Mouse (Mus musculus) midbrain, embryonic 16.5 days (tissue): ENCODE measurements around the gene Metap1d. TPM values are rescaled to one million over a fixed set of nuclear protein-coding genes. Genes with fewer than 3 reads are reported as not detected.
A peak's percentile ranks its signal among the peaks of the same experiment; 100 is the strongest.

ENCODE experiments used
- ATAC-seq: fragments of 200-750 bp; cut with Nextera tagmentation; 2 replicates; pipeline ENCODE4 v1.8.0; 2017; ENCODE audit warnings: moderate TSS enrichment
- H3K27ac ChIP-seq: fragments of 300-500 bp; sonication (generic); 2 replicates; pipeline ENCODE4 v1.5.1; 2014; ENCODE audit warnings: mild to moderate bottlenecking, low read length, mixed read lengths
- H3K27me3 ChIP-seq: fragments of 300-500 bp; sonication (generic); 2 replicates; pipeline ENCODE4 v1.6.1; 2014; ENCODE audit warnings: low read depth, low read length, mixed read lengths; ENCODE audit not compliant: control insufficient read depth, insufficient read depth
- H3K36me3 ChIP-seq: fragments of 300-500 bp; sonication (generic); 2 replicates; pipeline ENCODE4 v1.6.1; 2014; ENCODE audit warnings: mild to moderate bottlenecking, low read length, moderate library complexity, mixed read lengths; ENCODE audit not compliant: control insufficient read depth, insufficient read depth
- H3K4me1 ChIP-seq: fragments of 300-500 bp; sonication (generic); 2 replicates; pipeline ENCODE4 v1.6.1; 2014; ENCODE audit warnings: mild to moderate bottlenecking, low read length, mixed read lengths; ENCODE audit not compliant: control insufficient read depth, insufficient read depth
- H3K4me2 ChIP-seq: fragments of 300-500 bp; sonication (generic); 2 replicates; pipeline ENCODE4 v1.6.1; 2014; ENCODE audit warnings: mild to moderate bottlenecking, low read length, mixed read lengths
- H3K4me3 ChIP-seq: fragments of 300-500 bp; sonication (generic); 2 replicates; pipeline ENCODE4 v1.5.1; 2014; ENCODE audit warnings: low read depth, mild to moderate bottlenecking, low read length, moderate library complexity, mixed read lengths
- H3K9ac ChIP-seq: fragments of 300-500 bp; sonication (generic); 2 replicates; pipeline ENCODE4 v1.6.1; 2014; ENCODE audit warnings: low read depth, low read length, mixed read lengths
- H3K9me3 ChIP-seq: fragments of 300-500 bp; sonication (generic); replicated peaks from 2 replicates; pipeline ENCODE4 v1.6.1; 2014; ENCODE audit warnings: mild to moderate bottlenecking, low read length, mixed read lengths; ENCODE audit not compliant: control insufficient read depth, poor library complexity, severe bottlenecking
- WGBS: fragments of 180-500 bp; shearing (Covaris S2); extraction: QIAGEN DNeasy Blood & Tissue Kit; methylation state at CpG from one replicate; pipeline ENCODE4 v1.1.7; 2014; 5-methylcytosine and 5-hydroxymethylcytosine counted together
- polyA plus RNA-seq: library from polyadenylated mRNA; unstranded; fragments of >200 nt; fragmentation: Nextera tagmentation; extraction: Ambion mirVana; gene quantifications from 2 replicates; pipeline ENCODE4 v1.2.1, GENCODE M21; 2015

The Metap1d gene
- polyA plus RNA-seq, 1 experiment from 2014 or later = 33.0 TPM

GRCm38 (mm10) chr2:71499276-71500230 is 46.5 kb downstream of the Metap1d start:
- no peaks in the 10 kb centered on the region for H3K36me3 ChIP-seq
- ATAC-seq = no peak
- H3K9ac ChIP-seq = no peak overlapping the region
- H3K9me3 ChIP-seq = no peaks in the 10 kb centered on the region
- no peak overlapping the region for H3K27ac ChIP-seq
- WGBS = 66% methylated on average over 16 of the region's 16 CpGs
- H3K4me1 ChIP-seq = peaks cover 7% of the 10 kb centered on the region
- H3K27me3 ChIP-seq = no peaks in the 10 kb centered on the region
- no peak overlapping the region for H3K4me3 ChIP-seq
- H3K4me2 ChIP-seq = no peak overlapping the region

DNA sequence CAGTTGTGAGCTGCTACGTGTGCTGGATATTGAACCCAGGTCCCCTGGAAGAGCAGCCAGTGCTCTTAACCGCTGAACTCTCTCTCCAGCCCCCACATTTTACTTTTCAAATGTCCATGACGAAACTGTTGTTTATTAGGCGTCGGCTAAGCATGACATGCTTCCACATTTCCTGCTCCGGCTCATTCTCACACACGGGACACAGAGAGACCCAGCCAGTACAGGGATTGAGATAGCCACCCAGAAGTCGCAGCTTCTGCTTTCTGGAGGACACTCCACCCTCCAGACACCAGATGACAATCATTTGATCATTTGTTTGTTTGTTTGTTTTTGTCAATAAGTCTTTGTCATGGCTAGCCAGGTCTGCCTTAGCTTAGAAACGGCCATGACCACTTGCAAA is 51.8 kb downstream of the Metap1d start:
- Histone ChIP-seq H3K9ac (no peak overlapping the region), H3K36me3 (no peaks in the 10 kb centered on the region), H3K4me1 (no peaks in the 10 kb centered on the region; the same call in 1 of the 2 replicates), H3K4me3 (no peak overlapping the region), H3K4me2 (no peak overlapping the region), H3K27me3 (no peaks in the 10 kb centered on the region), H3K9me3 (no peaks in the 10 kb centered on the region), H3K27ac (no peak overlapping the region)
- no peak for ATAC-seq
- WGBS = 84% methylated on average over 9 of the region's 9 CpGs

- Histone ChIP-seq H3K27ac (no peak overlapping the region), H3K4me2 (no peak overlapping the region), H3K9ac (no peak overlapping the region), H3K36me3 (no peaks in the 10 kb centered on the region), H3K9me3 (no peaks in the 10 kb centered on the region), H3K4me1 (no peaks in the 10 kb centered on the region; the same call in 1 of the 2 replicates), H3K27me3 (peaks cover 8% of the 10 kb centered on the region), H3K4me3 (no peak overlapping the region)
- ATAC-seq = no peak
- WGBS = 94% methylated on average over 7 of the region's 7 CpGs
These were observed 58.1 kb downstream of the Metap1d start for GRCm38 (mm10) chr2:71511209-71511608.

- peaks cover 8% of the 10 kb centered on the region for H3K27me3 ChIP-seq
- H3K36me3 ChIP-seq = no peaks in the 10 kb centered on the region
- ATAC-seq = peak; percentile 58; the same call in 1 of the 2 replicates
- WGBS = 62% methylated on average over 9 of the region's 9 CpGs
- no peaks in the 10 kb centered on the region for H3K9me3 ChIP-seq
- H3K27ac ChIP-seq = peak overlapping the region; percentile 18; the same call in 1 of the 2 replicates
- H3K4me3 ChIP-seq = no peak overlapping the region
- H3K4me2 ChIP-seq = no peak overlapping the region
- no peaks in the 10 kb centered on the region; the same call in 1 of the 2 replicates for H3K4me1 ChIP-seq
- no peak overlapping the region for H3K9ac ChIP-seq
These were observed 59.2 kb downstream of the Metap1d start for GRCm38 (mm10) chr2:71512326-71512725.

- Histone ChIP-seq H3K36me3 (no peaks in the 10 kb centered on the region), H3K9ac (no peak overlapping the region), H3K4me3 (no peak overlapping the region), H3K27me3 (peaks cover 33% of the 10 kb centered on the region), H3K27ac (no peak overlapping the region), H3K4me2 (no peak overlapping the region), H3K4me1 (no peaks in the 10 kb centered on the region), H3K9me3 (no peaks in the 10 kb centered on the region)
- ATAC-seq = no peak
- 25% methylated on average over 4 of the region's 4 CpGs for WGBS
These were observed 63.9 kb downstream of the Metap1d start for GRCm38 (mm10) chr2:71516995-71517394.

DNA sequence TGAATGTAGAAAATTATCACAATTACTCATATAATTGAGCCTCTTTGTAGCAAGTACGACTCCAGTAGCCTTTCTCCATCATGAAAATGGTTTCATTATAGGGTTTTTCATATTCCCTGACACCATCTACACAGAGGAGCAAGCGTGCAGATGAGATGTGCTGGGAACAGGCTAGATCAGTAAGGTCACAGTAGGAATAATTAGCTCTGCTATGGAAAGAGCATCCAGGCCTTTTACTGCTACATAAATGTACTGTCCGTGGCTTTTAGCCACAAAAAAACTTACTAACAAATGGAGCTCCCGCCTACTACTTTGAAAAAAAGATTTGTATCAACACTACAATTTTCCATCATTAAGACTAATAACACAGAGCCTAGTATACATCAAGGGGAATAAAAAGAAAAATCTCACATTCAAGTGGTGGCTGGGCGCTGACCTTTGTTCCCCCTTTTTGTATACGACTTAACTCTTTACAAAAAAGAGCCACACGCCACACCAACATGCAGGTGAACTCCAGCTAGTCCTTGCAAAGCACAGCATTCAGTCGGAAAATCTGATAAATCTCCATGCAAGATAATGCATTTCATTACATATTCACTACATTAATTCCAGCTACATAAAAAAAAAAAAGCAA is 64.5 kb downstream of the Metap1d start:
- 32% methylated on average over 8 of the region's 8 CpGs for WGBS
- H3K9me3 ChIP-seq = no peaks in the 10 kb centered on the region
- no peak overlapping the region for H3K4me2 ChIP-seq
- no peak overlapping the region for H3K27ac ChIP-seq
- no peaks in the 10 kb centered on the region for H3K4me1 ChIP-seq
- ATAC-seq = no peak
- no peaks in the 10 kb centered on the region for H3K36me3 ChIP-seq
- peaks cover 36% of the 10 kb centered on the region for H3K27me3 ChIP-seq
- no peak overlapping the region for H3K4me3 ChIP-seq
- H3K9ac ChIP-seq = no peak overlapping the region

DNA sequence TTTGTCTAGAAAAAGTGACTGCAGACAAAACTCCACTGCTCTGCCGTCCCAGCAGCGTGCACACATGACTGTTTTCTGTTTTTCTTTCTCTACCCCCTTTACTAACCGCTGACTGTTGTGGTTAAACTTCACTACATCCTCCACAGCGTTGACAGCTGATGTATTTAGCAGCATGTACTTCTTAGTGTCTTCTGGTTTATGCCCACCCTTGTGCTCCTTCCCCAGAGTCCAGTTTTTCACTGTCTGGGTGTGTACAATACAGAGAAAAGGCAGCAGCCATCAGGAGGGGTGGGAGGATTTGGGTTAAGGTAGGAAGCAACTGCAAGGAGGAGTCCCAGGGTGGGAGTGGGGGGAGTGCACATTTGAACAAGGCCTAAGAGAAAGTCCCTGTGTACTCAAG is 69.8 kb downstream of the Metap1d start:
- Histone ChIP-seq H3K27ac (no peak overlapping the region), H3K36me3 (no peaks in the 10 kb centered on the region), H3K9me3 (no peaks in the 10 kb centered on the region), H3K4me1 (no peaks in the 10 kb centered on the region), H3K4me2 (no peak overlapping the region), H3K27me3 (peaks cover 71% of the 10 kb centered on the region), H3K4me3 (no peak overlapping the region), H3K9ac (no peak overlapping the region)
- WGBS = 72% methylated on average over 4 of the region's 4 CpGs
- ATAC-seq = no peak

DNA sequence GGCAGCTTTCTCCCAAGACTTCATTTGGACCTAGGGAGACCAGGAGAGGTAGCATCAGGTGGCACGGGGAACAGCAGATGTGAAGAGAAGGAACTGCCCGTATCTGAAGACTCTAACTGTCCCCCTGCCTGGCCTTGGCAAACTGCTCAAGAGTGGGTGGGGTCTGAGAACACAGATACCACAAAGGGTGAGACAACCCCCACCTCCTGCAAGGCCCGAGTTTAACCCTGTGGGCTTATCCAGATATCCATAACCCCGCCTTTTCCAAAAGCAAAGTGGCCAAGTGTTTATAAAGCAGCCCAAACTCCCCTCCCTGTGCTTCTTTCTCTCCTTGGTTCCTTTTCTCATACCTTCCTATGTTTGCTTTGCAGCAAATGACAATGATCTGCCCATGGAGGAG is 70.4 kb downstream of the Metap1d start:
- H3K9me3 ChIP-seq = no peaks in the 10 kb centered on the region
- H3K9ac ChIP-seq = no peak overlapping the region
- no peaks in the 10 kb centered on the region for H3K4me1 ChIP-seq
- H3K4me3 ChIP-seq = no peak overlapping the region
- no peak overlapping the region for H3K4me2 ChIP-seq
- no peaks in the 10 kb centered on the region for H3K36me3 ChIP-seq
- peaks cover 73% of the 10 kb centered on the region for H3K27me3 ChIP-seq
- WGBS = 49% methylated on average over 4 of the region's 4 CpGs
- H3K27ac ChIP-seq = no peak overlapping the region
- no peak for ATAC-seq

DNA sequence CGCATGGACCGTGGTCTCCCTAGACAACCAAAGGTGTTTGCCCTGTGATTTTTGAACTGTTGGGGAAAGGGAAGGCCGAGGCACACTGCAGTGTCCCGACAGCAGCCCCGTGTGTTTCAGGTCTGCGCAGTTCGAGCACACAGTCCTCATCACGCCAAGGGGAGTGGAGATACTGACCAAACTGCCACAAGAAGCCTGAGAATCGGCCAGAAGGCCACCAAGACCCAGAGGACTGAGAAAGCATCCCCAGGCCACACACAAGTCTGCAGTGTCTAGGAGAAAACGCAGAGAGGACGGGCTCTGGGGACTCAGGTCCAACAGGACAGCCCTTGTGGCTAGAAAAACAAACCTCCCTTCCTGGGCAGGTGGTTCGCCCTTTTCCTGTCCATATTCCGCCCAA is 71.7 kb downstream of the Metap1d start:
- Histone ChIP-seq H3K9ac (no peak overlapping the region), H3K27me3 (peaks cover 81% of the 10 kb centered on the region), H3K9me3 (no peaks in the 10 kb centered on the region), H3K36me3 (no peaks in the 10 kb centered on the region), H3K4me2 (peak overlapping the region; percentile 9; the same call in 1 of the 2 replicates), H3K27ac (no peak overlapping the region), H3K4me3 (no peak overlapping the region), H3K4me1 (peaks cover 8% of the 10 kb centered on the region; the same call in 1 of the 2 replicates)
- ATAC-seq = no peak
- WGBS = 20% methylated on average over 13 of the region's 13 CpGs
